Mouse (Mus musculus) heart, postnatal 0 days (tissue): Measurements from ENCODE around the gene R3hdm1.

Source experiments
- CTCF ChIP-seq: IDR thresholded peaks from 2 replicates; pipeline ENCODE4 v1.5.1; 2016; ENCODE audit warnings: antibody characterized with exemption, control low read depth, low read depth
- EP300 ChIP-seq: IDR thresholded peaks from 2 replicates; pipeline ENCODE4 v1.6.1; 2016; ENCODE audit warnings: antibody characterized with exemption, low read depth

- no peak for TF ChIP-seq CTCF
- TF ChIP-seq EP300 = no peak
Measured at GRCm38 (mm10) chr1:128077788-128078187, 25.3 kb upstream of the R3hdm1 start.
